Mouse (Mus musculus) testis, adult 2 months (tissue): ENCODE results near the gene St7l. TPM values are rescaled to one million over a fixed set of nuclear protein-coding genes. Genes with fewer than 3 reads are reported as not detected.

Source experiments
- H3K27ac ChIP-seq: fragments of 200-500 bp; 2 replicates; pipeline ENCODE4 v1.5.1; 2012; ENCODE audit warnings: low read depth, low read length; ENCODE audit not compliant: control insufficient read depth, insufficient read depth
- H3K27me3 ChIP-seq: fragments of 200-500 bp; 2 replicates; pipeline ENCODE4 v1.6.1; 2012; ENCODE audit warnings: mild to moderate bottlenecking, low read length, moderate library complexity; ENCODE audit not compliant: control insufficient read depth, insufficient read depth
- H3K36me3 ChIP-seq: fragments of 200-500 bp; 2 replicates; pipeline ENCODE4 v1.6.1; 2012; ENCODE audit warnings: mild to moderate bottlenecking, low read length; ENCODE audit not compliant: control insufficient read depth, insufficient read depth
- H3K4me1 ChIP-seq: fragments of 200-500 bp; 2 replicates; pipeline ENCODE4 v1.6.1; 2012; ENCODE audit warnings: low read length; ENCODE audit not compliant: control insufficient read depth, insufficient read depth
- H3K4me3 ChIP-seq: fragments of 200-500 bp; 2 replicates; pipeline ENCODE4 v1.5.1; 2012; ENCODE audit warnings: low read depth, mild to moderate bottlenecking, low read length, moderate library complexity, mixed read lengths; ENCODE audit not compliant: control insufficient read depth
- CTCF ChIP-seq: fragments of 200-500 bp; IDR thresholded peaks from 2 replicates; pipeline ENCODE4 v1.5.1; 2012; ENCODE audit warnings: low read depth, mild to moderate bottlenecking, inconsistent platforms, low read length, moderate library complexity; ENCODE audit not compliant: control insufficient read depth, insufficient read depth, insufficient replicate concordance
- POLR2A ChIP-seq: fragments of 200-500 bp; IDR thresholded peaks from 2 replicates; pipeline ENCODE4 v1.6.1; 2012; ENCODE audit warnings: low read depth, mild to moderate bottlenecking, inconsistent platforms, low read length, moderate library complexity; ENCODE audit not compliant: control insufficient read depth
- polyA plus RNA-seq: library from polyadenylated mRNA; depleted of rRNA; stranded (reverse); fragments of >200 nt; gene quantifications from 2 replicates; pipeline ENCODE4 v1.2.3, GENCODE M21; 2012

St7l gene
- polyA plus RNA-seq, 1 experiment = 16.4 TPM

DNA sequence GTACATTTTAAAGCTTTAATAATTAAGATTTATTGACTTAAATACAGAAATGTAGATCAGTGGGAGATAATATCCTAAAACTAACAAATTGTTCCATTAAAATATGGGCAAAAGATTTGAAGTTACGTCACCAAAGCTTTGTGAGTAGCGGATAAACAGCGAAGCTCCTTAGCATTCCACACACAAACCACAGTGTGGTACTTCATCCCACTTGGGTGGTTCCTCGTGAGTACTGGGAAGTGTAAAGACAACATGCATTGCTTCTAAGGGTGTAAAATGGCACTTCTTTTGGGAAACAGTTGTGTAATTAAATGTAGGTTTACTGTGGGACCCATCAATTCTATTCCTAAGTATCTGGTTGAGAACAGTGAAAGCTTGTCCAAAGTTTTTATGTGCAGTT is 37.3 kb downstream of the St7l start:
- Histone ChIP-seq H3K4me3 (no peak overlapping the region), H3K27me3 (no peaks in the 10 kb centered on the region), H3K36me3 (no peaks in the 10 kb centered on the region; the same call in 1 of the 2 replicates), H3K4me1 (no peaks in the 10 kb centered on the region), H3K27ac (no peak overlapping the region)
- TF ChIP-seq POLR2A = no peak
- TF ChIP-seq CTCF = no peak

DNA sequence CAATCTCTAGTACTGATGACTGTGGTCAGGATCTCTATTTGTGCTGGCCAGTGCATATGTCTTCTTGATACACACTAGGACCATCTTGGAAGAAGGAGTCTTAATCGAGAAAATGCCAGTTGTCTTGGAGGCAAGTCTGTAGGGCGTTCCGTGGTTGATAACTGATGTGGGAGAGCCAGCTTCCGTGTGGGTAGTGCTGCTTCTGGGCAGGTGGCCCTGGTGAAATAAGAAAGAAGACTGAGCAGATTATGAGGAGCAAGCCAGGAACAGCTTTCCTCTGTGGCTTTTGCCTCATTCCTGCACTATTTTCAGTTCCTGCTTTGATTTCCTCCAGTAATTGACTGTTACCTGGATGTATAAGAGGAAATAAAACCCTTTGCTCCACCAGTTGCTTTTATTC is 41.6 kb downstream of the St7l start:
- H3K4me1 ChIP-seq = no peaks in the 10 kb centered on the region
- H3K27me3 ChIP-seq = no peaks in the 10 kb centered on the region
- no peaks in the 10 kb centered on the region; the same call in 1 of the 2 replicates for H3K36me3 ChIP-seq
- no peak for TF ChIP-seq CTCF
- TF ChIP-seq POLR2A = no peak
- H3K4me3 ChIP-seq = no peak overlapping the region
- no peak overlapping the region for H3K27ac ChIP-seq

DNA sequence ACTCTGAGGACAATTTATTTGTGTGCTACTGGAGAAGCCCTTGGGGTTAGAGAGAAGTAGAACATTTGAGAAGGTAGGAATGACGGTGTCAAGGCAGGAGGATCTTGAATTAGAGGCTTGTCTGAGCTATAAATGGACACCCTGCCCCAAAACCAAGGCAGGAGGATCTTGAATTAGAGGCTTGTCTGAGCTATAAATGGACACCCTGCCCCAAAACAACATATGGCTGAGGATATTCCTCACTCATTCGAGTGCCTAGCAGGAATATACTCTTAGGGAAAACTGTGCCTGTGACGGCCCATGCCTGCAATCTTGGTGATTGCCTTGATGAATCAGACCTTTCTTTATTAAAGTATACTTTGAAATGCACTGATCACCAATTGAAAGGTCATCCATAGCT is 42.2 kb downstream of the St7l start:
- no peak for TF ChIP-seq CTCF
- no peak for TF ChIP-seq POLR2A
- no peaks in the 10 kb centered on the region for H3K4me1 ChIP-seq

DNA sequence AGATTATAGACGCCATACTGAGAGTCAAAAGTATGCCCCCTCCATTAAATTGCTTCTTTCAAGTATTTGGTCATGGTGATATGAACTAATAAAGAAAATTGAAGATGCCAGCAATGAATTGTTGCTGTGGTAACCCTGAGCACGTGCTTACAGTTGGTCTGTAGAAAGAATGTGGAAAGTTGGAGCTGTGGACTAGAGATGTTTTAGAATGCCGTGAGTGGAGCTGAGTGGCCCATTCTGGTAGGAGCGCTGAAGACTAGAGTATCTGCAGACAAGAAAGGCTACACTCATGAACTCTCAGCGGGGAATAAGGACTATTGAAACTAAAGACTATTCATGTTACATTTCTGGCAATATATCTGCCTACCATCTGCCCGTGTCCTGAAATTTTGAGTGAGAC is 45.4 kb downstream of the St7l start:
- Histone ChIP-seq H3K4me1 (no peaks in the 10 kb centered on the region), H3K4me3 (no peak overlapping the region), H3K36me3 (no peaks in the 10 kb centered on the region; the same call in 1 of the 2 replicates), H3K27me3 (no peaks in the 10 kb centered on the region), H3K27ac (no peak overlapping the region)
- no peak for TF ChIP-seq POLR2A
- TF ChIP-seq CTCF = no peak

More for the DNA sequence above, 42.2 kb downstream of the St7l start:
- Histone ChIP-seq H3K27ac (no peak overlapping the region), H3K4me3 (no peak overlapping the region), H3K27me3 (no peaks in the 10 kb centered on the region), H3K36me3 (no peaks in the 10 kb centered on the region; the same call in 1 of the 2 replicates)

DNA sequence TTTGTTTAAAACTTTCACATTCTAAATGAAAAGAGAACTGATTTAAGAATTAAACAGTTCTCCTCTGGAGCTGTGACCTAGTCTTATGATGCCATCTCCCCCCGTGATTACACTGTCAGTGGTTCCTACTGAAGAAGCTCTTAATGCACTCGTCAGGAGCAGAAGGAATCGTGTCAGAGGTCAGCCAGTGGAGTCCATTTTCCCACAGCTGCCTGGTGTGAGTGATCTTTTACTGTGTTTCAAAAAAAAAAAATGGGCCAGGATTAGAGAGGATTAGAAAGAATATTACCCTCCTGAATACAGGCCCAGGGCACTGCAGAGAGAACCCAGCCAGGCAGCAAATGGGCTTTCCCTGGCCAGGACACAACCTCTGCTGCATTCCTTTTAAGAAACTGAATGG is 51.2 kb downstream of the St7l start:
- no peak overlapping the region for H3K27ac ChIP-seq
- H3K4me1 ChIP-seq = no peaks in the 10 kb centered on the region
- TF ChIP-seq CTCF (no peak), POLR2A (no peak)
- no peak overlapping the region for H3K4me3 ChIP-seq
- H3K27me3 ChIP-seq = no peaks in the 10 kb centered on the region
- H3K36me3 ChIP-seq = no peaks in the 10 kb centered on the region

DNA sequence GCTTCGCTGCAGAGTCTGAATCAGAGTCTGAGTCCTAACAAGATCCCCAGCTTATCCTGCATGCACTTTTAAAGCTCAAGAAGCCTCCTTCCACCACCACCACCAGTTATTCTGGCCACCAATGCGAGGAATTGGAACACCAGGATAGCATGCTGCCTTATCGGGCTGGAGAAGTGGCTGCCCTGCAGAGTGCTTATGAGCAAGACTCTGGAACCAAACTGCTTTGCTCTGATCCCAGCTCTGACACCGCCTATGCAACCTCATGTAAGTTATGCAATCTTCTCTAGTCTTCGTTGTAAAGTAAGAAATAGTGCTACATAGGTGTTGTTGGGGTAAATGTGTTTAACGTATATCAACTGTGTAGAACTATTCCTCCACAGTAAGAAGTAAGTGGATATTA is 65.6 kb downstream of the St7l start:
- TF ChIP-seq POLR2A (no peak), CTCF (no peak)
- Histone ChIP-seq H3K27ac (no peak overlapping the region), H3K4me1 (no peaks in the 10 kb centered on the region), H3K36me3 (peaks cover 2% of the 10 kb centered on the region; the same call in 1 of the 2 replicates), H3K27me3 (no peaks in the 10 kb centered on the region), H3K4me3 (no peak overlapping the region)

DNA sequence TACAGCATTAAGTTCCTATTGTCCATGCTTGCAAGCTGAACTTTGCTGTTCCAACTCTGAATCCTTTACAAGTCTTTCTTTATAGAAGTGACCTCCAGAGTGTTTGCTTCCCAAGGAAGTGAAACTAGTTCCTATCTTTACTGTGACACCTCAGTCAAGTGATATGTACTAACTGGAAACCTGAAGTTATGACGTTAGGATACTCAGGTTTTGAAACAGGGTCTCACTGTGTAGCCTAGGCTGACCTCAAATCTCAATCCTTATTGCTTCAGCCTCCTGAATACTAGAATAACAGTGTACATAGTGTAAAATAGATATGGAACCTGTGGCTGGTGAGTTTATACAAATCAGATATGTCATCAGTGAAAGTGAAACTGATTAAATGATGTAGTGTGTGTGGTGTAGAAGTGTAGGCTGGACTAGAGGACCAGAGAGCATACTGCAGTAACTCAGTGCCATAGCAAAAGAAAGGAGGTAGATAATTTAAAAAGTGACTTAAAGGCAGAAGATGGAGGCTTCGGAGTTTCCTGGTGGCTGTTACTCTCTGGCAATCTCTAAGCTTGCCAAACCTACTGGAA is 74.0 kb downstream of the St7l start:
- Histone ChIP-seq H3K4me3 (no peak overlapping the region), H3K4me1 (no peaks in the 10 kb centered on the region), H3K27me3 (no peaks in the 10 kb centered on the region), H3K36me3 (no peaks in the 10 kb centered on the region), H3K27ac (no peak overlapping the region)
- TF ChIP-seq POLR2A = no peak
- TF ChIP-seq CTCF = no peak

DNA sequence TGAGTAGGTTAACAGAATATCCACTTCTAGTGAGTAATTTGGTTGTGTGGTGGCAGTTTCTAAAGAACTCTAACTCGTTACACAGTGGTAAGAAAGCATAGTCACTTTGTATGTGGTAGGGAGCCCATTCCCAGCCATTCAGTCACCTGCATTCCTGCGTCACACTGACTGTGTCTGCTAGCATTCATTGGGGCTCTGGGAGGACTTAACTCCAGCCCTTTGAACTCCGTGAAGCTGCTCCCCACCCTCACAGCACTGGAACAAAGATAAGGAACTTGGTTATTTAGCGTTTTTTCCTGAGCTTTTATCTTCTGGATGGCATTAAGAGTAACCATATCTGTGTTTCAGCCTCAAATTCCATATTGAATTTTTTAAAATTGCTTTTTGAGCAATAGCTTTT is 74.5 kb downstream of the St7l start:
- Histone ChIP-seq H3K4me1 (no peaks in the 10 kb centered on the region), H3K27me3 (no peaks in the 10 kb centered on the region), H3K36me3 (no peaks in the 10 kb centered on the region), H3K4me3 (no peak overlapping the region), H3K27ac (no peak overlapping the region)
- no peak for TF ChIP-seq CTCF
